Mouse (Mus musculus) spleen, postnatal 10 days (tissue): ENCODE results near the gene Shb.

ENCODE experiments used
- DNase-seq, 2 experiments: peaks; one replicate each; pipeline ENCODE4 v3.0.0; 2021 to 2022; ENCODE audit warnings: low spot score in 2 of 2

Shb gene

DNA sequence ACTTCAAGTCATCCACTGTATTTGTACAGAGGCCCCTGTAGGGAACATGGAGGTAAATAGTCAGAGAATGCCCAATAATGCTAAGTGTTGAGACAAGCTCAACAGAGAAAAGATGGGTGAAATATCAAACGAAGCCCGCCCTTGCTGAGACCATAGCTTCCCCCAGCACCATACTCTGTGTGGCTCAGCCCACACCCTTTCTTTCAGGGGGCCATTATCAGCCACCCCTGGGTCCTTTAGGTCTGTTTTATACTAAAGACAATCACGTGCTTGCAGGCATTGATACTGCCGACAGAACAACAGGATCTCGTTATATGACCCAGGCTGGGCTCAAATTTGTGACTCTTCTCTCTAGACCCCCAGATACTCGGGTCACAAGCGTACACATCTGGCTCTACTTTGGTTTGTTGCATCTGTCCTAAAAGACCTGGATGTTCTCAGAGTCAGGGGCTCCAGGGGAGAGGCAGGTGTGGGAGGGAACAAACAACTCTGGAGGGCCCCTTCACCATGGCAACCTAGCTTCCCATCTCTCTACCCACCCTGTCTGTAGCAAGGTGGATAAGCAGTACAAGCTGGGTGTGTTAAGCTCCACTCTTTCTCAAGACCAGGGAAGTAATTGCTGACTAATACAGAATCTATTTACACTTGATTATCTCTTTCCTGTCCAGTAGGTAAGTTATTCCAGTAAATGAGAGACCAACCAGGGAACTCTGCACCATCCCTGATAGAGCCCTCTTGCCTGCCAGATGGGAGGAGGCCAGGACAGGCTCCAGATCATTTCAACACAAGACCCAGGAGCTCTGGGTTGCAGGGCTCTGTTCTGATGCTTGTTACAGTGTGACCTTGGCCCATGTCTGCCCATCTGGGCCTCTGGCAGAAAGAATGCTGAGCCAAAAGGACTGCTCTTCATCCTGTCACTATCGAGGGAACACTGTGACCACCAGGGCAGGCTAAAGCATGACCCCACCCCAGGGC lies 48.7 kb downstream of the Shb start:
- no peak for DNase-seq

DNA sequence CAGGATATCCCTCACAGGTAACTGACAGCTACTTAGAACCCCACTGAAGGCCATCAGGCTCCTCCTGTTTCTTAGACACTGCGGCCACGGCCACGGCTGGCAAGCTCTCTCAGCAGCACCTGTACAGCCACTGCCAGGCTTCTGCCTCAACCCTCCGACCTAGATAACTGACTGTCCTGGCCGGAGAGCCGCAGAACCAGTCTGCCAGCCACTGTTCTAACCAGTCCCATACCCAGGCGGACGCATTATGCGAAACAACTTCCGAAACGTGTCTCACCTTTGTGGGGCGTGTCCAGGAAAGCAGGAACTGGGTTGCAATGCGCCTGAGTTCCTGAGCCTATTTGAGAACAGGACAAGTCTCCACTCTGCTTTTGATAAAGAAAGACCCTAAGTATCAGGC lies 50.0 kb downstream of the Shb start:
- DNase-seq: no peak

DNA sequence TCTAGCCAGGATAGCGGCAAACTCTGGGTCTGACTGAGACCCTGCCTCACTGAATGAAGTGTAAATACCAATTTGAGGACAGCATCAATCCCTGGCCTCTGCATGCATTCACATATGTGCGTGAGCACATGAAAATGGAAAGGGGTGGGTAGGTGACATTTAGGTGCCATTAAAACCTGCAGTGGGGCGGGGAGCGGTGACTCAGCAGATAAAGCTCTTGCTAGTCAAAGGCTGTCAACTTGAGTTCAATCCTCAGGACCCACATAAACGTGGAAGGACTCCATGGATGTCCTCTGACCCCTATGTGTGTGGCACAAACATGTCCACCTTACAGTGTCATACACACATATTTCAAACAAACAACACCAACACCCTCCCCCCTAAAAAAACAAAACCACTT lies 50.8 kb downstream of the Shb start:
- DNase-seq: peak in 1 of 2 experiments; percentile 41

DNA sequence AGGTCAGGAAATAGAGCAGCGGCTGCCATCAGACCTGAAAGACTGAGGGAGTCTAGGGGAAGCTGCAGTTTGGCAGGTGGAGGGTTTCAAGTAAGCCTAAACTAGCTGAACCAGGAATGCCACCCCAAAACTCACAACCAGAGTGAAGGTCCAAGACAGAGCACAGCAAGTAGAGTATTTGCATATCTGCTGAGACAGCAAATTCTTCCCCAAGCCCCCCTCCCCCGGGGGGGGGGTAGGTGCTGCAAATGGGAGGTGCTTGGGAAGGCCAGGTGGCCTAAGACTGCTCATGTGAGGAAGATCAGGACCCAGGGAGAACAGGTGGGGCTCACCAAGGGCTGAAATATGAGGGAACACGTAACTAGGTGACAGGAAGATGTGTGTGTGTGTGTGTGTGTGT lies 51.7 kb downstream of the Shb start:
- no peak for DNase-seq

DNA sequence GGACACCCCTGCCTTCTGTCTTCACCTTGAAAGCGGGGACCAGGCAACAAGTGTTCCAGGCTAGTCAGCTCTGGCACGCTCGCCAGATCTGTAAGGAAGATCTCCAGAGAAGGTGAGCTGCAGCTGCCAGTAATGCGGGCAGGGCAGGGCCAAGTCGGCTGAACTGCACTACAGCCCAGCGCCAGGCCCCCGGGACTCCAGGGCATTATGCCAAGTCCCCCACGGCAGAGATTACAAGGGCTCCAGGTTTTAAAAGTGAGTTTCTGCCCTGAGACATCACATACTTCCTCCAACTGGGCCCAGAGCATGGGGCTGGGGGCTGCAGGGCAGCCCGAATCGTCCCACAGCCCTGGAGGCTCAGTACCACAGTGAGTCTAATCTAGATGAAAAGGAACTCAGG lies 52.8 kb downstream of the Shb start:
- no peak for DNase-seq

DNA sequence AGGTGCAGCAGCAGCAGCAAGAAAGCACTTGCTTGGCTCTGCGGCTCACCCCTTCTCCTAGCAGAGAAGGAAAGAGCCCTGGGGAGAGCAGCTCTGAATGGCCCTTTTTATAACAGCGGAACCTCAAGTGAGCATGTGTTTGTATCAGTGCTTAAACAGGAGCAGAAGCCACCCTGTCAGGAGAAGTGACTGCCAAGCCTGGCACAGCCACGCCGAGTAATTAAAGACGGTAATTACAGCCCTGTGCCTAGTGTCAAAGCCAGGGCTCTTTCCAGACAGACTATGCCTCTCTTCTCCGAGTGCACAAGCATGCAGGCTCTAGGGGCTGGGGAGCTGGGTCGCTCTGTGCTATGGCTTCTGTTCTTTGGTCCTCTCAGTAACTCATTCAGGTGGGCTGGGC lies 54.1 kb downstream of the Shb start:
- no peak for DNase-seq

DNA sequence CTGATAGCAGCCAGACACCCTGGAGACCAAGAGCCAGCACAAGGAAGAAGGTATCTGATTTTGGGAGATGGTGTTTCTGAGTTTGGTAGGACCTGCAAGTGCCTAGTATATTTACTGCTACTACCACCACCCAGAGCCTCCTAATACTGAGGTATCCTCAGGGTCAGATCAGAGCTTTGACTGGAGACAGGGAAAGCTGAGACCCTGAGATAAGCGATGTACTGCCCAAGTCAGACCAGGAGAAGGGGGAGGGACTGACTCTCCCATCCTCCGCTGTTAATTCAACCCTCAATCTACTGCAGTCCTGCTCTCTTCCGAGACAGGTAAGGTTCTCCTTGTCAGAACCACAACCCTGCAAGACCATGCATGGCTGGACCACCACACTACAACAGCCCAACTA lies 55.2 kb downstream of the Shb start:
- DNase-seq: no peak

DNA sequence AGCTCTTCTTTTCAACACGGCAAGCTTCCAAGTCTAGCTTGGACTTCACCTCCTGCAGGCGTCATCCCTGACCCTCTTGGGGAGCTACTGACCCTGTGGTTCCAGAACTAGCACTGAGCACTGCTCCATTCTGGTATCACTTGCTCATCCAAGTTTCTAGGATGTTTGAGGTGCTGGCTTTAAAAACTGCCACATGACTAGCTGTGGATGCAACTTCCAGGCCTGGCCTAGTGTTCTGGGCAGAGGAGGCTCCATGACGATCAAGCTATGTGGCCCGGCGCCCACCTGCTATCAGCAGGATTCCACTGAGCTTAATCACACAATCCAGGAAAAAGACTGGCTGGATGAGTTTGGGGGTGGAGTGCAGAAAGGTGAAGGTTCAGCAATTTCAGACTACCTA lies 57.4 kb downstream of the Shb start:
- no peak for DNase-seq

DNA sequence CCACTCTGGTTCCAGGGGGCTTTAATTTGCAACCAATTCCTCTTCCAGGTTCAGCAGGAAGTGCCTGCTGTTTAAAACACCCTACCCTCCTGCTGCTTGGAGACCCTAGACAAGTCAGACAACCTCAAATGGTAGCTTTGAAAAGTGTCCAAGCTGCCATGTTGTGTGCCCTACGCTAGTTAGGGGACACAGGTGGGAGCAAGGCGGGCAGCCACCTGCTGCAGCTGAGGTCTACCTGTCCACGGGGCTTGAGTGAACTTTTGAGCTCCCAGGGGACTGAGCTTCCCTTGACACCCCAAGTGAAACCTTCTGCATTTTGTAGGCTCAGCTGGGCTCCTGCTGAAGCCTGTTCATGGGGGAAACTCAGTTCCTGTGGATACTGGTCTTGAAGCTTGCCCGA lies 58.1 kb downstream of the Shb start:
- DNase-seq: no peak

DNA sequence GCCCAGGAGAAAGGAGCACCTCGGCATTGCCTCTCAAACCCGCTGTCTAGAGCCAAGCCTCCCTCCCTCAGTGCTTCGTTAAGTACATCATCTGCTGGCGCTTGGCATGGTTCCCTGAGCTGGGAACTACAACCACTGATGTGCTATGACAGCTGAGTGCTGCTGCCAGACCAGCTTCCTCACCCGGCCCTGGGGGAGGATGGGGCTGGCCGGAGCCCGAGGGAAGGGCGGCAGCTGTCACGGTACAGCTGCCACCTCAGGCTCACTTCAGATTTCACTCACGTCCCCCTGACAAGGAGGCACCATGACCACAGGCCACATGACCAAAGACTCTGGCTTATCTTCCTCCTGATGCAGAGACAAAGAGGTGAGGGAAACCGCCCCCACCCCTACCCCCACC lies 59.1 kb downstream of the Shb start:
- DNase-seq: peak in 1 of 2 experiments; percentile 55

DNA sequence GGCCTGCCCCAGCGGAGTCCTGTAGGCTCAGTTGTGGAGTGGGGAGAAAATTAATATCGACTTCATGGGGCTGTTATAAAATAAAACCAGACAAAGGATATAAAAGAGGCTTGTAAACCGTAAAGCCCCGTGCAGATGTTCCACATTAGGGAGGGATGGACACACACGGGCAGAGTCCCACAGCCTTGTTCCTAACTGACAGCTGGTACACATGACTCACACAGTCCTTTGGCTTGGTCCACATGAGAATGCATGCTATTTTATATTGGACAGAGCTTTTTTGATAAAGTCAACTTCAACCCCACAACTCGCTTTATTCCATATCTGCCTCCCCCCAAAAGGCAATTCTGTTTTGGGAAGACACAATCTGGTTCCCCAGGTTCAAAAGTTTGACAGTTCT lies 59.6 kb downstream of the Shb start:
- DNase-seq: no peak

DNA sequence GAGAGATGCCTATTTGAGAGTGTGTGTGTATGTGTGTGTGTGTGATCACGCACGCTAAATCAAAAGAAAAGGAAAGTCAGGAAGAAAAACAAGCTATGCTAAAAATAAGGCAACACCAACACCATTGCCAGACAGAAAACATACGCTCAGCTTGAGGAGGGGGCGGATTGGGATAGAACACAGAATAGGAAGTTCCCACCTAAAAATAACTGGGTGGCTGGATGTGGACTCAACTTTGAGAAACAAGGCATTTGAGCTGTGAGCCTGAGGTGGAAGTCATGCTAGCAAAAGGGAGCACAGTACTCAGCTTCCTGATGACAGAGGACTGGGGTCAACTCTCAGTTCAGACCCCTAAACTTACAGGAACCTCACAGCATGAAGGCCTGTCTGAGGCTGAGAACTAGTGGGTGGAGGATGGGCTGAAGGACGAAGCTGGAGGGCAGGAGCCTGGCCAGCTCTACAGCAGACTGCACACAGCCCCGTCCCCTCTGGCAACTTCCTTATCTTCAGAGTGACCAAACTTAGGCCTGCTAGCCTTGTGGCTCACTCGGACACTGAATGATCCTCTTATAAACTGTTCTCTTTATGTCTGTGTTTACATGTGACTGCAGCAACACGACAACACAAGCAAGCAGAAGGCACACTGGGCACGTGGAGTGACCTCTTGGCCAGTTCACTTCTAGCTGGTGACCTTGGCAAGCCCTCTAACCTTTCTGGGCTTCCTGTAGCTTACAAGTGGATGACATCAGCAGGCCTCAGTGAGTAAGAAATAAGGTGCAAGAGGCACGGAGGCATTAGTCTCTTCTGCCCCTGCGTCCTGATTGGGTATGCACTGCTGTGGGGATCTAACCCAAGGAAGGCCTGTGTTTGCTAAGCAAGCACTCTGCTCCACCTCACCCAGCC lies 60.4 kb downstream of the Shb start:
- DNase-seq: no peak

DNA sequence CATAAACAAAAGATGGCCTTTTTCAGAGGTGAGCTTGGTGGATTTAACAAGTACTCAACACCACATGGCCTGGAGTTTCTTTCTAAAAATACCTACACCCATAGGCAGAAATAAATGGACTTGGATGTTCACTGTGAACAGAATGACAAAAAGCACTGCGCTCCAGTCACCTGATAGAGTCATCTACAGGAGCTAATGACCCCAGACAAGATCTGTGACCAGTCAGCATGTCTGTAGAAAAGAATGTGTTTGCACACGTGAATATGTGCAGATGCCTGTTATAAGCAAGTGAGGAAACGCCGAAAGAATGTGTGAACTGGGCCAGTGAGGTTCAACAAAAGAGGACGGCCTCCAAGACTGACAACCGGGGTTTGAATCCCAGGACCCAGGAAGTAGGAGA lies 63.2 kb downstream of the Shb start:
- DNase-seq: no peak

DNA sequence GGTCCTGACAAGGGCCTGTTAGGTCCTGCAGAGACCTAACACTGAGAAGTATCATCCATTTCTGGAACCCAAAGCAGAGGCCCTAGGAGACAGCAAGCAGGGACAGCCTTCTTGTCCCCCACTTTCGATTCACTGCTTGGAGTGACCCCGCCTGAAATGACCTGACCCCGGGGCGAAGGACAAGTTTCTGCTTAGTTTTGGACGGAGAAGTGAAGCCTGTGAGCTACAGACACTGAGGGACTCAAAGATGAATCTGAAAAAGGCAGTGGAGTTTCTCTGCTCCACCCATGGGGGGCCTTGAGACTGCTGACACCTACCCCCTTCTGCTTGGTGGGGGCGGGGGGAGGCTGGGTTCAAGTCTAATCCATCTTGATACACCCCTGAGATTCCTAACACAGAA lies 63.8 kb downstream of the Shb start:
- DNase-seq: no peak

DNA sequence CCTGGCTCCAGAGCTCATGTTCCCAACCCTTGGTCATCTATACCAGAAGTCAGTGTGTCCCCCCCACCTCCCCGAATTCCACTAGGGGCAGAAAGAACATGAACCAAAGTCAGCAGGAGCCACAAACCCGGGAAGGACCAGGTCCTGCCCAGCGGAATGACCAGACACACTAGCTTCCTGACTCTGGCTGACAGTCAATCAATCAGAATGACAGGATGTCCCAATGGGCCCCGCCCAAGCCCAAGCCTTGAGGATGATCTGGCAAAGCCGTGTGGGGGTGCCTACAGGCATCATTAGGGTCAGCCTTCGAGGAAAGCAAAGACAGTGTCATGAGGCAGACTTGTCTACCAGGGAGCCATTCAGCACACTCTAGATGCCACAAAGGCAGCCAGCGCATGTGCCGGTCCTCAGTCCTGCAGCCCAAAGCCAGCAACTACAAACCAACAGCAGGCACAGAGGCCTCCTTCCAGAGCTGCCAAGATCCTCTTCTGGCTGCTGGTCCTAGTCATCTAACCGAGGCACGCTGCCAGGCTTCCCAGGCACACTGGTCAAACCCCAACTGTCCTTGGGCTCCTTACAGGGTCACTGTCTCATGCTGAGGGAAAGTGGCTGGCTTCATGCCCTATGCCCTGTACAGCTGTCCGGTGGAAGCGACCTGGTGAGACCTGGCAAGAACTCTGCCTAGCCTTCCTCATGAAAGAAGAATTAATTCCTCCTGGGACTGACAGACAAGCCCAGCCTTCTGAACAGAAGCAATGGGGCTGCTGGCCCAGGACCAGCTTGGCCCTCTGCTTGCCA lies 65.0 kb downstream of the Shb start:
- no peak for DNase-seq

DNA sequence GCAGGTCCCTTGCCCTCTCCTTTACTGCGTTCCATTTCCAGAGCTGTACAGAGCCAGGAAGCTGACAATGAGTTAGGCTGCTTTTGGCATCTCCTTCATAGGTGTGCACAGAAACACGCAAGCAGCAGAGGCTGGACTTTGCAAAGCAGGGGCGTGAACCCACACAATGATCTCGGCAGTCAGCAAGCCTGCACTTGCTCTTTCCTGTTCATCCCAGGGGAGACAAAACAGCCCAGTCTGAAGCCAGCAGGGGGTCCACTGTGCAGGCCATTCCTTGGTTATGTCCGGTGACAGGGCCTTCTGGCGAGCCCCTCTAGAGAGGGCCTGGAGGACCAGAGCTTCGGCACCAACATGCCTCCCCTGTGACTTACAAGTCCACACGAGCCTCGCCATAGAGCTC lies 67.3 kb downstream of the Shb start:
- DNase-seq: no peak

DNA sequence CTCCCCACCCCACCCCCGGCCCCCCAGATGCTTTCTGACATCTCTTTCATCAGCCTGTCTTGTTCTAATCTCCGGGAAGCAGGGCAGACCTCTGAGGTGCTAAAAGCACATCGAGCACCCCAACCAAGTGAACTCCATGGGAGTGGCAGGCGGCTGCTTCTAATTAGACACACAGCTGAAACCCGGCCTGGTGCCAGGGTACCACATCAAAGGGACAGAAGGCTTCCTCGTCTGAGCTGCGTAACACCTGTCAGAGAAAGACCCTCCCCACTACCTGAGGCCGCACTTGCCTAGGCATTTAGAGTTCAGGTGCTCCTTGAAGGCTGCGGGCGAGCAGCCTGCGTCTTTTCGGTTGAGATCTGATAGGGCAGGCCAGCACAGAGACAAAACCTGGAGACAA lies 67.7 kb downstream of the Shb start:
- DNase-seq: no peak

DNA sequence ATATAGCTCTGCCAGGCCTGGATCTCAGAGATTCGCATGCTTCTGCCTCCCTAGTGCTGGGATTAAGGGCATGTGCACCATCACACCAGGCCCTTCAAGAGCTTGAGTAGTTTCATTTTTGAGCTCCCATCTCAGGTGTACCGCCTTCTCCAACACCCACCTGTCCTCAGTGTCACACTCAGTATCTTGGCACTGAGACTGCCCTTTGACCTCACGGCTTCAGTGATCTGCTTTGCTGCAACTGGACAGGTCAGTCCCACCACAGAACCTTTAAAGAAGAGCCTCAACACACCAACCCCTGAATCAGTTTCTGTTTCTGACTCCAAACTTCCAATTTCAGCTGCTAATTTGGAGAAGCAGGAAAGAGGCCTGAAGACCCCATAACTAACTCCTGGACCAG lies 68.1 kb downstream of the Shb start:
- no peak for DNase-seq

DNA sequence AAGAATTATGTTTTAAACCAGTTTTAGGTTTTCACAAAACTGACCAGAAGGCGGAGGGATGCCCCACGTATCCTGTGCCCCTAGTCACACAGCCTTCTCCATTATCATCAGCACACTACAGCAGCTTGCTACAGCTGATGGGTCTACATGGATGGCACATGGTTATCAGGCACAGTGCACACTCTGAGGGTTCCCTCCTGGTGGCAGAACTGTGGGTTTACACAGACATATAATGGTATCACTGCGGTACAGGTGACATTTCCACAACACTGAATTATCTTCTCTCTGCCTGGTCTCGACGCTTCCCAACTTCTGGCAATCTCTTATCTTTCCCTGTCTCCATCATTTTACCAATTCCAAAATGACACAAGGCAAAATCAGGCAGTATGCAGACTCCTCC lies 69.6 kb downstream of the Shb start:
- DNase-seq: peak in 1 of 2 experiments; percentile 47

DNA sequence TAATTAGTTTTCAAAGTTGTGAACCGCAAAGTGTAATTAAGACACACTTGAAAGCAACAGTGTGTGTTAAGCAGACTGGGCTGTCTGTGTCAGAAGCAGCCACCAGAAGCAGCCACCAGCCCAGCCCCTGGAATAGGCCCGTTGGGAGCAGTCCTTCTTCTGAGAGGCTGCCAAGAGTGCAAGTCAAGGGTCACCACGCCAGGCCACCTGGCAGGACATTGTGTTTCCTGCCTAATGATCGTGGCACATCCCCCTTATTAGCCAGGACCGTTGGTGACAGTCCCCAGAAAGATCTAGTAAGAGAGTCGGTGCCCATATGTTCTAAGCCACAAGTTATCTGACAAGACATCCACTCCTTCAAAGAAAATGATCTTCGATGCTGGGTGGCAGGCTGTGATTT lies 70.6 kb downstream of the Shb start:
- no peak for DNase-seq

DNA sequence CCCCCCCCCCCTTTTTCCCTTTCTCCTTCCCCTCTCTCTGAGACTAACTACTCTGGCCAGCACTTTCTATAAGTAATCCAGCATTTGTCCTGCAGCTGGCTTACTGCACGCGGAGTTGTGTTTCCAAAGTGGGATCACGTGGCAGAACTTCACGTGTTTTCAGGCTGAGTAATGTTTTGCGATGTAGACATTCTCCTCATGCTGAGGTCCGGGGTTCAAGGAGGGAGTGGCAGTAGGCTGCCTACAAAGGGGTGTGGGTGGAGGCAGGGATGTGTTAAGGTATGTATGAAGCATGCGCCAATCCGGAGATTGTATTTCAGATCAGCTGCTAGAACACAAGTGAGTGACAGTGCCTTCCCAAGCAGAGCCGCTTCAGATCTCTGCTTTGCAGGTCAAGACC lies 72.9 kb downstream of the Shb start:
- no peak for DNase-seq

DNA sequence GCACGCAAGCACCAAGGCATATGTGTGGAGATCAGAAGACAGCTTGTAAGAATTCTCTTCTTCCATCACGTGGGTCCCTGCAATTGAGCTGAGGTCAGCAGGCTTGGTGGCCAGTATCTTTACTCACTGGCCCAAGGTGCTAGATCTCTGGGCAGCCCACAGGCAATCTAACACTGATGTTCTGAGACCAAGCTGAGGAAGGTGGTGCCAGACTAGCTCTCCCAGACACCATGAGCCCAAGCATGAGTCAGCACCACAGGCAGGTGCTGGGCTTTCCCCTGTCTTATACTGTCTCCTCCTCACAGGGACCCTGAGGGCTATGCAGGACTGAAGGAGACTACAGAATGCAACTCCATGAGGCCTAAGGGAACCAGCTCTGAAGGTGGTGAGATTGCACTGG lies 74.7 kb downstream of the Shb start:
- DNase-seq: no peak
